In genomic region chr2:158058534-158058933, GRCm38 (mm10) we compare ENCODE assay signal across 10 mouse cellular contexts. TPM values are rescaled to one million over a fixed set of nuclear protein-coding genes. Genes with fewer than 3 reads are reported as not detected.
DNase-seq lines count a peak whose midpoint lies in the region; ATAC-seq and TF ChIP-seq lines count a peak whose summit lies in the region.
"Had no signal": no experiment of that assay in that cellular context is flagged by ENCODE, and none has a peak within 500 bp of the region (broad histone marks: within the 10 kb centered on the region; RNA-seq: fewer than 3 reads in every experiment).

No protein-coding gene starts in this region.

- no peak overlapping the region for H3K4me3 ChIP-seq in forebrain, postnatal 0 days (ENCODE audit: low read depth, low read length)
- no peak overlapping the region for H3K4me3 ChIP-seq in intestine, embryonic 15.5 days (replicated peaks)
- H3K4me3 ChIP-seq: megakaryocyte, embryonic 14.5 days had no signal

- peaks cover 49% of the 10 kb centered on the region for H3K36me3 ChIP-seq in forebrain, postnatal 0 days (ENCODE audit: insufficient read depth)
- peaks cover 15% of the 10 kb centered on the region for H3K36me3 ChIP-seq in intestine, embryonic 15.5 days

- no peaks in the 10 kb centered on the region for H3K9me3 ChIP-seq in forebrain, postnatal 0 days (ENCODE audit: low read length)
- no peaks in the 10 kb centered on the region for H3K9me3 ChIP-seq in intestine, embryonic 15.5 days
- H3K9me3 ChIP-seq: megakaryocyte, embryonic 14.5 days had no signal

- no peaks in the 10 kb centered on the region for H3K27me3 ChIP-seq in forebrain, postnatal 0 days (ENCODE audit: insufficient read depth, low read length)
- H3K27me3 ChIP-seq in intestine, embryonic 15.5 days (replicated peaks), result no peaks in the 10 kb centered on the region
- H3K27me3 ChIP-seq: CH12.LX; megakaryocyte, embryonic 14.5 days had no signal

- 45% methylated on average over 10 of the region's 10 CpGs for WGBS in forebrain, postnatal 0 days
- 74% methylated on average over 10 of the region's 10 CpGs for WGBS in intestine, embryonic 15.5 days

- H3K27ac ChIP-seq in forebrain, postnatal 0 days (ENCODE audit: low read depth, low read length), result peak overlapping the region; percentile 51; the same call in 1 of the 2 replicates
- H3K27ac ChIP-seq in intestine, embryonic 15.5 days, result no peak overlapping the region

- no peak overlapping the region for H3K4me2 ChIP-seq in forebrain, postnatal 0 days (ENCODE audit: low read depth)
- no peak overlapping the region for H3K4me2 ChIP-seq in intestine, embryonic 15.5 days (replicated peaks)

- TF ChIP-seq CTCF in forebrain, postnatal 0 days (IDR thresholded peaks at IDR 0.05; ENCODE audit: low read depth), result no peak

- H3K9ac ChIP-seq in forebrain, postnatal 0 days, result no peak overlapping the region
- no peak overlapping the region for H3K9ac ChIP-seq in intestine, embryonic 15.5 days

- DNase-seq in frontal cortex, postnatal 36 days (ENCODE audit: low spot score in 2 of 2), result peak; percentile 31 to 50
- no peak for DNase-seq in frontal cortex, postnatal 25 days (ENCODE audit: low spot score in 2 of 2)
- peak; percentile 39 for DNase-seq in adrenal gland, postnatal 25 days
- DNase-seq in forebrain, postnatal 0 days, result peak; percentile 87
- DNase-seq in layer of hippocampus, adult 9-11 months, result peak; percentile 71
- no peak for DNase-seq in c-Kit-positive CD71-positive TER-119-positive erythroid progenitor cells, embryonic 14.5 days (ENCODE audit: low spot score)

- H3K4me1 ChIP-seq in forebrain, postnatal 0 days (ENCODE audit: insufficient read depth), result peaks cover 4% of the 10 kb centered on the region; the same call in 1 of the 2 replicates
- no peaks in the 10 kb centered on the region for H3K4me1 ChIP-seq in intestine, embryonic 15.5 days (replicated peaks)

- ATAC-seq in forebrain, postnatal 0 days, result peak; percentile 56
- no peak for ATAC-seq in erythroid progenitor cell, adult 5-6 weeks (replicated peaks; ENCODE audit: low FRiP score, poor library complexity, severe bottlenecking)
- no peak for ATAC-seq in intestine, embryonic 15.5 days

RNA-seq across cellular contexts. Expression of gene Rprd1b, which starts 30.2 kb away (rescaled TPM):
- 31.0 and 32.6 TPM in 2 replicates for total RNA-seq in adrenal gland, postnatal 25 days (2021)
- 39.8 and 61.3 TPM in 2 replicates for total RNA-seq in forebrain, postnatal 0 days (2014; rRNA removed)
- 12.9 and 18.8 TPM in 2 replicates for polyA plus RNA-seq in forebrain, postnatal 0 days (2015; fragmentation: Nextera tagmentation; extraction: Ambion mirVana)
- 50.1 and 57.0 TPM in 2 replicates for total RNA-seq in erythroid progenitor cell, adult 5-6 weeks (2015; ENCODE audit: low replicate concordance)
- total RNA-seq in erythroid progenitor cell, adult 5-6 weeks (2017; ENCODE audit: low replicate concordance), result 34.4 and 44.5 TPM in 2 replicates
- 40.3 and 40.7 TPM in 2 replicates for polyA plus RNA-seq in intestine, embryonic 15.5 days (2015; fragmentation: Nextera tagmentation; extraction: Ambion mirVana)

RNA-seq across cellular contexts. Expression of gene Tti1, which starts 30.3 kb away (rescaled TPM):
- 20.2 and 26.3 TPM in 2 replicates for total RNA-seq in adrenal gland, postnatal 25 days (2021)
- total RNA-seq in forebrain, postnatal 0 days (2014; rRNA removed), result 17.3 and 19.9 TPM in 2 replicates
- 6.6 and 8.1 TPM in 2 replicates for polyA plus RNA-seq in forebrain, postnatal 0 days (2015; fragmentation: Nextera tagmentation; extraction: Ambion mirVana)
- 13.7 and 18.4 TPM in 2 replicates for total RNA-seq in erythroid progenitor cell, adult 5-6 weeks (2015; ENCODE audit: low replicate concordance)
- 9.2 and 16.4 TPM in 2 replicates for total RNA-seq in erythroid progenitor cell, adult 5-6 weeks (2017; ENCODE audit: low replicate concordance)
- 20.8 and 21.3 TPM in 2 replicates for polyA plus RNA-seq in intestine, embryonic 15.5 days (2015; fragmentation: Nextera tagmentation; extraction: Ambion mirVana)

Comparison
In these comparisons a context has a peak if more than half of its experiments do, and no peak if none do; other contexts are left out.
1. DNase-seq: peak in frontal cortex, postnatal 36 days (2 of 2), adrenal gland, postnatal 25 days (single experiment), forebrain, postnatal 0 days (single experiment) and layer of hippocampus, adult 9-11 months (single experiment); none in frontal cortex, postnatal 25 days (0 of 2) and c-Kit-positive CD71-positive TER-119-positive erythroid progenitor cells, embryonic 14.5 days (single experiment).